Mouse (Mus musculus) hindbrain, embryonic 14.5 days (tissue): ENCODE measurements around the gene 4930442H23Rik. TPM values are rescaled to one million over a fixed set of nuclear protein-coding genes. Genes with fewer than 3 reads are reported as not detected.
A peak's percentile ranks its signal among the peaks of the same experiment; 100 is the strongest.

Experiments
- ATAC-seq: fragments of 200-750 bp; cut with Nextera tagmentation; 2 replicates; pipeline ENCODE4 v1.8.0; 2017; ENCODE audit warnings: moderate number of reproducible peaks, mild to moderate bottlenecking, moderate TSS enrichment, moderate library complexity; ENCODE audit not compliant: low FRiP score
- DNase-seq: peaks from one replicate; pipeline ENCODE4 v3.0.0-alpha.2; 2015; ENCODE audit warnings: low spot score
- H3K27ac ChIP-seq: fragments of 300-500 bp; sonication (generic); 2 replicates; pipeline ENCODE4 v1.5.1; 2014; ENCODE audit warnings: mild to moderate bottlenecking, moderate library complexity
- H3K27me3 ChIP-seq: fragments of 300-500 bp; sonication (generic); 2 replicates; pipeline ENCODE4 v1.6.1; 2014; ENCODE audit warnings: mild to moderate bottlenecking, low read length, mixed read lengths; ENCODE audit not compliant: control insufficient read depth, insufficient read depth
- H3K36me3 ChIP-seq: fragments of 300-500 bp; sonication (generic); replicated peaks from 2 replicates; pipeline ENCODE4 v1.6.1; 2014; ENCODE audit not compliant: control insufficient read depth, insufficient read depth
- H3K4me1 ChIP-seq: fragments of 300-500 bp; sonication (generic); replicated peaks from 2 replicates; pipeline ENCODE4 v1.6.1; 2014; ENCODE audit warnings: antibody characterized with exemption, low read length, mixed read lengths; ENCODE audit not compliant: control insufficient read depth, insufficient read depth
- H3K4me2 ChIP-seq: fragments of 300-500 bp; sonication (generic); replicated peaks from 2 replicates; pipeline ENCODE4 v1.6.1; 2014; ENCODE audit warnings: mild to moderate bottlenecking, moderate library complexity
- H3K4me3 ChIP-seq: fragments of 300-500 bp; sonication (generic); replicated peaks from 2 replicates; pipeline ENCODE4 v1.5.1; 2014; ENCODE audit warnings: mild to moderate bottlenecking, low read length
- H3K9ac ChIP-seq: fragments of 300-500 bp; sonication (generic); 2 replicates; pipeline ENCODE4 v1.6.1; 2014
- H3K9me3 ChIP-seq: fragments of 300-500 bp; sonication (generic); 2 replicates; pipeline ENCODE4 v1.6.1; 2016; ENCODE audit warnings: low read length; ENCODE audit not compliant: control insufficient read depth
- WGBS: fragments of 180-500 bp; shearing (Covaris S2); extraction: QIAGEN DNeasy Blood & Tissue Kit; methylation state at CpG from one replicate; pipeline ENCODE4 v1.1.7; 2014; 5-methylcytosine and 5-hydroxymethylcytosine counted together
- polyA plus RNA-seq: library from polyadenylated mRNA; unstranded; fragments of >200 nt; fragmentation: Nextera tagmentation; extraction: Ambion mirVana; gene quantifications from 2 replicates; pipeline ENCODE4 v1.2.1, GENCODE M21; 2014

4930442H23Rik gene
- polyA plus RNA-seq, 1 experiment from 2014 or later: not detected

DNA sequence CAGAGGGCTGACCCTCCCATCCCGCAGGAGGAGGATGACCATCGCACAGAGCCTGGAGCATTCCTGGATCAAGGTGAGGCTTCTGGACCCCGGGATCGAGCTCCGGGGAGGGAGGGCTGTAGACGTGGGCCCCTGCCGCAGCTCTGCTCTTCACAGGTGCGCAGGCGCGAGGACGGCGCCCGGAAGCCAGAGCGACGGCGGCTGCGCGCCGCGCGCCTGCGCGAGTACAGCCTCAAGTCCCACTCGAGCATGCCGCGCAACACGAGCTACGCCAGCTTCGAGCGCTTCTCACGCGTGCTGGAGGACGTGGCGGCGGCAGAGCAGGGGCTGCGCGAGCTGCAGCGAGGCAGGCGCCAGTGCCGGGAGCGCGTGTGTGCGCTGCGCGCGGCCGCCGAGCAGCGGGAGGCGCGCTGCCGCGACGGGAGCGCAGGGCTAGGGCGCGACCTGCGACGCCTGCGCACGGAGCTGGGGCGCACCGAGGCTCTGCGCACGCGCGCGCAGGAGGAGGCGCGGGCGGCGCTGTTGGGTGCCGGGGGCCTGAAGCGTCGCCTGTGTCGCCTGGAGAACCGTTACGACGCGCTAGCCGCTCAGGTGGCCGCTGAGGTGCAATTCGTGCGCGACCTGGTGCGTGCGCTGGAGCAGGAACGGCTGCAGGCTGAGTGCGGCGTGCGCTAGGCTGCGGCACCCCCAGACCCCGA, 8.8 kb upstream of the 4930442H23Rik start:
- no peaks in the 10 kb centered on the region for H3K9me3 ChIP-seq
- peaks cover 22% of the 10 kb centered on the region for H3K27me3 ChIP-seq
- 1% methylated on average over 93 of the region's 93 CpGs for WGBS
- peak overlapping the region; percentile 54 for H3K4me3 ChIP-seq
- peaks cover 13% of the 10 kb centered on the region for H3K4me1 ChIP-seq
- H3K4me2 ChIP-seq: peak overlapping the region; percentile 99
- H3K9ac ChIP-seq: peak overlapping the region; percentile 81
- ATAC-seq: peak; percentile 87
- H3K27ac ChIP-seq: peak overlapping the region; percentile 97
- H3K36me3 ChIP-seq: peaks cover 32% of the 10 kb centered on the region
- peak; percentile 89 for DNase-seq

DNA sequence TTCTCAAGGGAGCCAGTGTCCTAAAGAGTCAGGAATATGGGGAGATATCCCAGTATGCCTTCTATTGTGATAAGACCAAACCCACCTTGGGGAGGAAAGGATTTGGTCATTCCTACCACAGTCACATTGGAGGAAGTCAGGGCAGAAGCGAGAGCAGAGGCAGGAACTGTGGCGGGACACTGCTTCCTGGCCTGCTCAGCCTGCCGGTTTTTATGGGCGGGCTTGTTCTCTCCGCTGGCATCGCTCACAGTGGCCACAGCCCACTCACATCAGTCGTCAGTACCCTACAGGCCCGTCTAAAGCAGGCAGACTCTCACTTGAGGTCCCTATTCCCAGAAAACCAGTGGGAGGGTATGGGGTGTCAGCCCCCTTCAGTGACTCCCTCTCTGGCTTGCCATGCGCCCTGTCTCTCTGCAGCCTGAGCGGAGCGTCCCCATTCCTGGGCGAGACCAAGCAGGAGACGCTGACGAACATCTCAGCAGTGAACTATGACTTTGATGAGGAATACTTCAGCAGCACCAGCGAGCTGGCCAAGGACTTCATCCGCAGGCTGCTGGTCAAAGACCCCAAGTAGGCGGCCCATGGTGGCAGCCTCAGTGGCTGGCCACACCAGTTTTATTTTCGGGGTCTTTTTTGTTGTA, 7.8 kb upstream of the 4930442H23Rik start:
- 92% methylated on average over 18 of the region's 18 CpGs for WGBS
- DNase-seq (no peak), ATAC-seq (no peak)
- peak overlapping the region; percentile 97; the same call in 1 of the 2 replicates for H3K27ac ChIP-seq
- H3K9me3 ChIP-seq: no peaks in the 10 kb centered on the region
- peak overlapping the region; percentile 81; the same call in 1 of the 2 replicates for H3K9ac ChIP-seq
- H3K36me3 ChIP-seq: peaks cover 41% of the 10 kb centered on the region
- peaks cover 19% of the 10 kb centered on the region for H3K27me3 ChIP-seq
- peak overlapping the region; percentile 54; the same call in 1 of the 2 replicates for H3K4me3 ChIP-seq
- H3K4me1 ChIP-seq: peaks cover 13% of the 10 kb centered on the region
- H3K4me2 ChIP-seq: peak overlapping the region; percentile 99

DNA sequence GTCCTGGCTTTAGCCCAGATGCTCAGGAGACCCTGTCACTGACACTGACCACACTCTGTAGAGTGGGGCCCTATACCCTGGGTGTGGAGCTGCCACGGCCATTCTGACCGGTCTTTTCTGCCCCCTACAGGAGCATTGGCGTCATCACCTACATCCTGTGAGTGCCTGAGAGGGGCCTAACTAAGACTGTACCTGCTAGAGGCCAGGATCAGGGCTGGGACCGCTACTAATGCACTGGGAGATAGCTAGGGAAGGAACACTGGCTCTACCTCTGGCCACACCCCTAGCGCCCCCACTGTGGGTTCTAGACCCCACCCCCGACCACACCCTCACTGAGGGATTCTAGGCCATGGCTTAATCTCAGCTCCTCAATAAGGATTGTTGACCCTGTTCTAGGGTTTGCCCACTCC, 7.3 kb upstream of the 4930442H23Rik start:
- H3K4me1 ChIP-seq: peaks cover 13% of the 10 kb centered on the region
- peaks cover 14% of the 10 kb centered on the region for H3K27me3 ChIP-seq
- no peak overlapping the region for H3K9ac ChIP-seq
- H3K4me2 ChIP-seq: no peak overlapping the region
- 75% methylated on average over 6 of the region's 6 CpGs for WGBS
- no peak for ATAC-seq
- DNase-seq: no peak
- H3K4me3 ChIP-seq: no peak overlapping the region
- H3K27ac ChIP-seq: no peak overlapping the region
- no peaks in the 10 kb centered on the region for H3K9me3 ChIP-seq
- peaks cover 42% of the 10 kb centered on the region for H3K36me3 ChIP-seq

DNA sequence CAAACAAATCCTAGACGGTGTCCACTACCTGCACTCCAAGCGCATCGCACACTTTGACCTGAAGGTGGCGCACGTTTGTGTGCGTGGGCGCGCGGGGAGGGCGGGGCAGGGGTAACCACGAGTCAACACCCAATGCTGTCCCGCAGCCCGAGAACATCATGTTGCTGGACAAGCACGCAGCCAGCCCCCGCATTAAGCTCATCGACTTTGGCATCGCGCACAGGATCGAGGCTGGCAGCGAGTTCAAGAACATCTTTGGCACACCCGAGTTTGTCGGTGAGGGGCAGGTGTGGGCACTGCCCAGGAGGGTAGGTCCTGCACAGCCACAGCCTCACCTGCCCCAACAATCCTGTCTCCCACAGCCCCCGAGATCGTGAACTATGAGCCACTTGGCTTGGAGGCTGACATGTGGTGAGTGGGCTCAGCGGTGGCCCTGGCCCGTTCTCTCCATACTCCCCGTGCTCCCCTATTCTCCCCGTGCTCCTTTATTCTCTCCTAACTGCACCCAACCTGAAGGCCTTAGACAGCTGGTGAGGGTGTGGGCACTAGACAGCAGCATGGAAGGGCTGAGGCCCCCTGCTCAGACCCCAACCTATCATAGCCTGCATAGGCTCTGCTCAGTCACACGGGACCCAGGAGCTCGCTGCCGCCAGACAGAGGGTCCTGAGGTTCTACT, 6.7 kb upstream of the 4930442H23Rik start:
- Histone ChIP-seq H3K36me3 (peaks cover 47% of the 10 kb centered on the region), H3K4me2 (no peak overlapping the region), H3K4me1 (peaks cover 13% of the 10 kb centered on the region), H3K27ac (no peak overlapping the region), H3K27me3 (peaks cover 9% of the 10 kb centered on the region), H3K9ac (no peak overlapping the region), H3K4me3 (no peak overlapping the region), H3K9me3 (no peaks in the 10 kb centered on the region)
- WGBS: 71% methylated on average over 31 of the region's 31 CpGs
- no peak for DNase-seq
- ATAC-seq: no peak

DNA sequence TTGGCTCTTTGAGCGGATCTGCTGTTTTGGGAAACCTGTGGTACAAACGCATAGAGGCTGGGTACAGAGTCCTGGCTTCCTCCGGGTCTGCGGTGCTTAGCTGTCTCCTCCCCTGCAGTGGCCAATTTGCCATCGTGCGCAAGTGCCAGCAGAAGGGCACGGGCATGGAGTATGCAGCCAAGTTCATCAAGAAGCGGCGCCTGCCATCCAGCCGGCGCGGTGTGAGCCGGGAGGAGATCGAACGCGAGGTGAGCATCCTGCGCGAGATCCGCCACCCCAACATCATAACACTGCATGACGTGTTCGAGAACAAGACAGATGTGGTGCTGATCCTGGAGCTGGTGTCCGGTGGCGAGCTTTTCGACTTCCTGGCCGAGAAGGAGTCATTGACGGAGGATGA, 6.2 kb upstream of the 4930442H23Rik start:
- no peak for ATAC-seq
- H3K4me1 ChIP-seq: peaks cover 13% of the 10 kb centered on the region
- 80% methylated on average over 26 of the region's 26 CpGs for WGBS

DNA sequence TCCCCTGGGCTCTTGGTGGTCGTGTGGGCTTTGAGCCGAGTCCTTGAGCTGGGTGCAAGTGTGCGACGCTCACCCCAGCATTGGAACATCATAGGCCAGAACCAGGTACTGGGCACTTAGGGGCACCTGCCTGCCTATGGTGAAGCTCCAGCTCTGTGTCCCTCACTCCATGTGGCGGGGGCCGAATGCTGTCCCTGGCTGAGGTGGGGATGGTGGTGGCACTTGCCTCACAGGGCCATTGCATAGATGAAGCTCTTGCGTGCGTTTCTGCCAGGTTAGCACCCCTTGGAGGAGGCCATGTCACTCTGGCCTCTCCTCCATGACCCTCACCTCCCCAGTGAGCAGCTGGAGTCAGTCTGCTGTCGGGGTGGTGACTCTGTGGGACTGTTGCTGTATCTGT, 3.5 kb upstream of the 4930442H23Rik start:
- Histone ChIP-seq H3K9me3 (no peaks in the 10 kb centered on the region), H3K27ac (no peak overlapping the region), H3K4me2 (no peak overlapping the region), H3K27me3 (no peaks in the 10 kb centered on the region), H3K4me1 (peaks cover 13% of the 10 kb centered on the region), H3K9ac (no peak overlapping the region), H3K36me3 (peaks cover 67% of the 10 kb centered on the region), H3K4me3 (no peak overlapping the region)
- ATAC-seq: no peak
- 94% methylated on average over 9 of the region's 9 CpGs for WGBS
- no peak for DNase-seq

More for the DNA sequence above, 6.2 kb upstream of the 4930442H23Rik start:
- Histone ChIP-seq H3K36me3 (peaks cover 53% of the 10 kb centered on the region), H3K4me2 (no peak overlapping the region), H3K9me3 (no peaks in the 10 kb centered on the region), H3K4me3 (no peak overlapping the region), H3K9ac (no peak overlapping the region), H3K27ac (no peak overlapping the region), H3K27me3 (peaks cover 4% of the 10 kb centered on the region)
- no peak for DNase-seq

DNA sequence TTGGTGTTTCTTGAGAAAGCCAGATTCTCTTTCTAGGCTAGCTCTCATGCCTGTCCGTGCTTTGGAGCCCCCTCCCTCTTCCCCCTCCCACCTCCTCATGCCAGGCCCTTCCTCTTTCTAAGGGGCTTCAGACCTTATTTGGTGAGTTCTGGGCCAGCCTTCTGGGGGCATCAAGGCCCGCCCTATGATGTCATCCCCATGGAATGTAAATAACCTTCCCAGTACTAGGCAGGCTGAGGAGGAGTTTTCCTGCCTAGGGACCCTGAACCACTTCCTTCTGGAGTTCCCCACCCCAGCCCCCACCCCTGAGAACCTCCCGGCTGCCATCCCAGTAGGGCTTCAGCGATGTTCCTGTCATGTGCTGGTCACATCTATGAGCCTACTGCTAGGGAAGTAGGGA, 1.1 kb upstream of the 4930442H23Rik start:
- no peak for ATAC-seq
- 64% methylated on average over 4 of the region's 4 CpGs for WGBS

DNA sequence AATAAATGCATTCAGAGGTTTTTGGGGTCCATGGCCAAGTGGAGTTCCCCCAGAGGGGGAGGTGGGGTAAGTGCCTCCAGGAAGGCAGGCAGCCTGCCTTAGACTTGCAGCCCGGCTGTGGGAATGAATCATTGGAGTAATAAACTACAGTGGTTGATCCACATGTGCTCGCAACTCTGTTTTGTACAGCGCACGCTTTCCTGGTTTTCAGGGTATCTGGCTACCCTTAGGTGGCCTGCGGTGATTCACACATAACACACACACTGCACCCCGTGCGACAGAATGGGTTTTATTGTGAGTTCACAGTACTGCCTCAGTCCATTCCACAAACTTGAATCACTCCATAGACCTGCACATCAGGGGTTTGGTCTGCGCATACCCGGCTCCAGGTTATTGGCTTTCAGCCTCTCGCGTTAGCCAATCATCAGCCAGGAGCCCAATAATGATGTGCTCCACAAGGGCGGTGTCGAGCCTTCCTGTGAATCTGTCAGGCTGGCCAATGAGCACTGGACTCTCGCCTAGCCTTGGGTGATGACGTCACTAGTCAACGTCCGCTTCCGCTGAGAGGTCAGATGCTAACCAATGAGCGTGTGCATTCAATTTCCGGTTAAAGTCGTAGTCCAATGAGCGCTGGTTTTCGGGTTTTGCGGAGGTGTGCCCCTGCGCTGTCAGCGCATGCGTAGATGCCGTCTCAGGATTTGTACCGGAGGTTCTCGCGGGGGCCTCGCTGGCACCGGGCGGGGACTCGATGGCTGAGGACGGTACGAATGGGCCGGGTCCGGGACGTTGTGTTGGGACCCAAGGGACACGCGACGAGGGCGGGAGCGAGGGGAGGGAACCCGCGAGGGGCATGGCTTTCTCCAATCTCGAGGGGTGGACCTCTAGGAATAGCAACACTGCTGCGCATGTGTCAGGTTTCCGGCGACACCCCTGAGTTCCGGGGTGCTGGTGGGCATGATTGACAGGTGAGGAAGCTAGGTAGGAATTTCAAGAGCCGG, 1.0 kb downstream of the 4930442H23Rik start, which contains the start of gene Dapk3:
Gene Dapk3 (plus strand): TSS at position 670 of the 998 bp plus-strand sequence.
- peaks cover 81% of the 10 kb centered on the region for H3K36me3 ChIP-seq
- peak within 1 kb of the TSS; percentile 58 for H3K4me2 ChIP-seq
- peaks cover 18% of the 10 kb centered on the region for H3K4me1 ChIP-seq
- DNase-seq: peak; percentile 99
- H3K27me3 ChIP-seq: no peaks in the 10 kb centered on the region
- peak; percentile 96 for ATAC-seq
- peak within 1 kb of the TSS; percentile 93 for H3K27ac ChIP-seq
- WGBS: 5% methylated on average over 53 of the region's 53 CpGs
- peak within 1 kb of the TSS; percentile 59 for H3K4me3 ChIP-seq
- no peaks in the 10 kb centered on the region for H3K9me3 ChIP-seq
- peak within 1 kb of the TSS; percentile 71 for H3K9ac ChIP-seq

More for the DNA sequence above, 1.1 kb upstream of the 4930442H23Rik start:
- Histone ChIP-seq H3K4me3 (no peak overlapping the region), H3K4me1 (peaks cover 7% of the 10 kb centered on the region; the same call in 1 of the 2 replicates), H3K4me2 (no peak overlapping the region), H3K36me3 (peaks cover 71% of the 10 kb centered on the region), H3K27ac (no peak overlapping the region), H3K9ac (no peak overlapping the region), H3K9me3 (no peaks in the 10 kb centered on the region), H3K27me3 (no peaks in the 10 kb centered on the region)
- no peak for DNase-seq
